Mouse (Mus musculus): Measurements from ENCODE around the gene Nphs1. TPM values are rescaled to one million over a fixed set of nuclear protein-coding genes. Genes with fewer than 3 reads are reported as not detected.
A peak's percentile ranks its signal among the peaks of the same experiment; 100 is the strongest.

Gene Nphs1
- polyA plus RNA-seq, 1 experiment from 2014 or later: 1.8 TPM

DNA sequence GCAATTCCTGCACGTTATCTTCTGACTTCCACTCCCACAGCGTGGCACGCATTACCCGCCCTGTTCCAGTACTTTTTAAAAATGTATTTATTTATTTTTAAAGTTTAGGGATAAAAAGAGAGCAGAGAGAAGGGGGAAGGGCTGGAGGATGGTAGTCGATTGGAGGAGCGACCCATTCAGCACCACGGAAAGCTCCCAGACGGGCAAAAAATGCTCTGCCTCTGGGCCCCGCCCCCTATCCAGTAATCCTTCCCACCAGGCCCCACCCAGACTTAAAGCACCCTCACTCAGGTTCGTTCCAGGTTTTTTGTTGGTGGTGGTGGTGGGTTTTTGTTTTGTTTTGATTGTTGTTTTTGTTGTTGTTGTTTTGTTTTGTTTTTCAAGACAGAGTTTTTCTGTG is 23.9 kb upstream of the Nphs1 start:
- no peak overlapping the region for H3K4me3 ChIP-seq (ENCODE audit: low read depth, low read length)
- H3K9me3 ChIP-seq (ENCODE audit: control insufficient read depth, low read length): no peaks in the 10 kb centered on the region
- no peak overlapping the region for H3K4me2 ChIP-seq (ENCODE audit: low read depth)
- 3% methylated on average over 10 of the region's 10 CpGs for WGBS
- peaks cover 5% of the 10 kb centered on the region; the same call in 1 of the 2 replicates for H3K27me3 ChIP-seq (ENCODE audit: control insufficient read depth, insufficient read depth, low read length)
- H3K27ac ChIP-seq (ENCODE audit: low read depth, low read length): no peak overlapping the region
- no peak overlapping the region for H3K9ac ChIP-seq (ENCODE audit: low read length)
- H3K36me3 ChIP-seq (ENCODE audit: control insufficient read depth, insufficient read depth, low read length): no peaks in the 10 kb centered on the region; the same call in 1 of the 2 replicates
- DNase-seq (ENCODE audit: low spot score): no peak
- H3K4me1 ChIP-seq (ENCODE audit: control insufficient read depth, insufficient read depth, low read length): no peaks in the 10 kb centered on the region
- no peak for ATAC-seq (ENCODE audit: insufficient read depth, low FRiP score, low TSS enrichment)

DNA sequence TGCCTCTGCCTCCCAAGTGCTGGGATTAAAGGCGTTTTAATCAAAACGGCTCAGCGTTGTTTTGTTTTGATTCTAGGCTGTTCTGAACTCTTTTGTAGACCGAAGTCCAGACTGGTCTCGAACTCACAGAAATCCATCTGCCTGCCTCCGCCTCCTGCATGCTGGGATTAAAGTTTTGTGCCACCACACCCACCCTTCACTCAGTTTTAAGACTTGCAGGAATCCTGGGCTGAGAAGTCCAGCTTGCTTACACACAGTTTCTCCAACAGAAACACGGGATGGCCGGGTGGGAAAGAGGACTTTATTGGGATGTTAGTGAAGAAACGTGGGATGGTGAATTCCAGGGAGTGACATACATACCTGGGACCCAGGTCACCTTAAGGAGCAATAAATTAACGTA is 23.4 kb upstream of the Nphs1 start:
- DNase-seq (ENCODE audit: low spot score): no peak
- no peak overlapping the region for H3K4me2 ChIP-seq (ENCODE audit: low read depth)
- no peak overlapping the region for H3K9ac ChIP-seq (ENCODE audit: low read length)
- peaks cover 5% of the 10 kb centered on the region; the same call in 1 of the 2 replicates for H3K27me3 ChIP-seq (ENCODE audit: control insufficient read depth, insufficient read depth, low read length)
- H3K27ac ChIP-seq (ENCODE audit: low read depth, low read length): no peak overlapping the region
- no peak for ATAC-seq (ENCODE audit: insufficient read depth, low FRiP score, low TSS enrichment)
- no peaks in the 10 kb centered on the region for H3K9me3 ChIP-seq (ENCODE audit: control insufficient read depth, low read length)
- no peaks in the 10 kb centered on the region; the same call in 1 of the 2 replicates for H3K36me3 ChIP-seq (ENCODE audit: control insufficient read depth, insufficient read depth, low read length)
- H3K4me3 ChIP-seq (ENCODE audit: low read depth, low read length): no peak overlapping the region
- 70% methylated on average over 10 of the region's 10 CpGs for WGBS
- H3K4me1 ChIP-seq (ENCODE audit: control insufficient read depth, insufficient read depth, low read length): no peaks in the 10 kb centered on the region

DNA sequence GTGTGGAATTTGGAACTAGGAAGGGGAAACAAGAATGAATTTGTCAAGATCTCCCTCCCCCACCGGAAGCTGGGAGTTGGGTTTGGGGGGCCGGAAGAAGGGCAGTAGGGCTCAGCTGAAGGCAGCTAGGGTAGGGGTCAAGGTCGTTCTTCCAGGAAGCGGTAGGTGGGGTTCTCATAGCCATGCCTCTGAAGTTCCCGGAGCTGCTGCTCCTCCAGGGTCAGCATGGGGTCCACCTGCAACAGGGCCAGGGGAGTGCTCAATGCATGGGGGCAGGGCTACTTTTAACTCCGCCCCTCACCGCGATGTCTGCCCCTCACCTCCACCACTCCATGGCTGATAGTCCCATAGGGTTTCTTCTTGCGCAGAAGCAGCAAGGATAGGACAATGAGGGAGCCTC is 23.0 kb upstream of the Nphs1 start:
- Histone ChIP-seq H3K27me3 (ENCODE audit: control insufficient read depth, insufficient read depth, low read length) (peaks cover 5% of the 10 kb centered on the region; the same call in 1 of the 2 replicates), H3K9ac (ENCODE audit: low read length) (no peak overlapping the region), H3K27ac (ENCODE audit: low read depth, low read length) (no peak overlapping the region), H3K4me1 (ENCODE audit: control insufficient read depth, insufficient read depth, low read length) (no peaks in the 10 kb centered on the region), H3K9me3 (ENCODE audit: control insufficient read depth, low read length) (no peaks in the 10 kb centered on the region), H3K4me3 (ENCODE audit: low read depth, low read length) (no peak overlapping the region), H3K36me3 (ENCODE audit: control insufficient read depth, insufficient read depth, low read length) (no peaks in the 10 kb centered on the region; the same call in 1 of the 2 replicates), H3K4me2 (ENCODE audit: low read depth) (no peak overlapping the region)
- 42% methylated on average over 9 of the region's 9 CpGs for WGBS
- ATAC-seq (ENCODE audit: insufficient read depth, low FRiP score, low TSS enrichment) (no peak), DNase-seq (ENCODE audit: low spot score) (no peak)

DNA sequence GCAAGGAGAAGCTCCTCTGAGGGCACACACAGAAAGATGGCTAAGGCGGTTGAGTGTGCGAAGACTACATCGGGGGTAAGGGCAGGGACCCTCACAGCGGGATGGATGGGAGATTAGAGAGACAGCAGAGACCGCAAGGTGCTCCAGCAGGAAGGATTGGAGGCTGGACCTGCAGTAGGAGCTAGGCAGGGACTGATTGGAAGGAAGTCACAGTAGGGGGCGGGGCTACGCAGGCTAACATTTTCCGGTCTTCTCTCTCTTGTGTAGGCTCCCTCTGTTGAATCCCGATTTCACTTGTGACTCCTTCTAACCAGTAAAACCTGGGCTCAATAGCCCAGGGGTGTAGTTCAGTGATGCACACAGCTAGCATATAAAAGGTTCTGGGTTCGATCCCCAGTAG is 21.2 kb upstream of the Nphs1 start:
- peaks cover 5% of the 10 kb centered on the region; the same call in 1 of the 2 replicates for H3K27me3 ChIP-seq (ENCODE audit: control insufficient read depth, insufficient read depth, low read length)
- 16% methylated on average over 10 of the region's 10 CpGs for WGBS
- no peaks in the 10 kb centered on the region for H3K9me3 ChIP-seq (ENCODE audit: control insufficient read depth, low read length)
- no peak overlapping the region for H3K9ac ChIP-seq (ENCODE audit: low read length)
- DNase-seq (ENCODE audit: low spot score): no peak
- no peak overlapping the region for H3K4me3 ChIP-seq (ENCODE audit: low read depth, low read length)
- H3K27ac ChIP-seq (ENCODE audit: low read depth, low read length): no peak overlapping the region
- ATAC-seq (ENCODE audit: insufficient read depth, low FRiP score, low TSS enrichment): no peak
- H3K4me2 ChIP-seq (ENCODE audit: low read depth): no peak overlapping the region
- H3K36me3 ChIP-seq (ENCODE audit: control insufficient read depth, insufficient read depth, low read length): no peaks in the 10 kb centered on the region; the same call in 1 of the 2 replicates
- H3K4me1 ChIP-seq (ENCODE audit: control insufficient read depth, insufficient read depth, low read length): no peaks in the 10 kb centered on the region

DNA sequence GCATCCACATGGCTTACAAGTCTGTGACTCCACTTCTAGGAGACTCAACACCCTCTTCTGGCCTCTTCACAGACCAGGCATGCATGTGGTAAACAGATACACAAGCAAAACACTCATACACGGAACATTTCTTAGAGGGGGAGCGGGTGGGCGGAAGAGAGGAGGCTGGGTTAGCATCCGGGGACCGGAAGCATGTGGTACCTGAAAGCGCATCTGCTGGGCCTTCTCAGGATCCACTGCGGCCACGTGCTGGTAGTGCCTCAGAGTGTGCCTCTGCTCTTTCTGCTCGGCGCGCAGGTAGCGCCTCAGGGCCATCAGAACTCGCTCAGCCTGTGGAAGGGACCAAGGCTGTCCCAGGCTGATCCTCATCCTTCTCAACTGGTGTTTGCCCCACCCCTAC is 18.4 kb upstream of the Nphs1 start:
- peaks cover 2% of the 10 kb centered on the region; the same call in 1 of the 2 replicates for H3K36me3 ChIP-seq (ENCODE audit: control insufficient read depth, insufficient read depth, low read length)
- 78% methylated on average over 13 of the region's 13 CpGs for WGBS
- no peak for ATAC-seq (ENCODE audit: insufficient read depth, low FRiP score, low TSS enrichment)
- H3K27me3 ChIP-seq (ENCODE audit: control insufficient read depth, insufficient read depth, low read length): peaks cover 8% of the 10 kb centered on the region
- no peak overlapping the region for H3K27ac ChIP-seq (ENCODE audit: low read depth, low read length)
- H3K4me3 ChIP-seq (ENCODE audit: low read depth, low read length): no peak overlapping the region
- peaks cover 11% of the 10 kb centered on the region; the same call in 1 of the 2 replicates for H3K4me1 ChIP-seq (ENCODE audit: control insufficient read depth, insufficient read depth, low read length)
- no peak for DNase-seq (ENCODE audit: low spot score)
- no peak overlapping the region for H3K9ac ChIP-seq (ENCODE audit: low read length)
- no peaks in the 10 kb centered on the region for H3K9me3 ChIP-seq (ENCODE audit: control insufficient read depth, low read length)
- H3K4me2 ChIP-seq (ENCODE audit: low read depth): no peak overlapping the region

DNA sequence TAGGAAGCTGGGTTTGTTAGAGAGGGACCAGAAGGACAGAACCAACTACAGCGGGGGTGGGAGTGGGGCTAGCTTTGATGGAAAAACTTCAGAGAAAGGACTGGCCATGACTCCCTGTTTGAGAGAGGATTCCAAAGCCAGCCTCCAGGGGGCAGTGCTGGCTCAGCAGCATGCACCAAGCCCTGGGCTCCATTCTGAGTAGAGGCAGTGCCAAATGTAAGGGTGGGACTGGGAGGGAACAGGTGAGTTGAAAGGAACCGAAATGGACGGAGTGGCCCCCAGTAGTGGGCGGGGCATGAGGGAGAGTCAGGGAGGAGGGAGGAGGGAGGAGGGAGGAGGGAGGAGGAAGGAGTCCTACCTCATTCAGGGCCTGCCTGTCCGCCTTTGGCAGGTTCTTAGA is 17.4 kb upstream of the Nphs1 start:
- Histone ChIP-seq H3K9me3 (ENCODE audit: control insufficient read depth, low read length) (no peaks in the 10 kb centered on the region), H3K4me3 (ENCODE audit: low read depth, low read length) (no peak overlapping the region), H3K27ac (ENCODE audit: low read depth, low read length) (no peak overlapping the region), H3K9ac (ENCODE audit: low read length) (no peak overlapping the region), H3K4me1 (ENCODE audit: control insufficient read depth, insufficient read depth, low read length) (peaks cover 15% of the 10 kb centered on the region; the same call in 1 of the 2 replicates), H3K36me3 (ENCODE audit: control insufficient read depth, insufficient read depth, low read length) (peaks cover 2% of the 10 kb centered on the region; the same call in 1 of the 2 replicates), H3K27me3 (ENCODE audit: control insufficient read depth, insufficient read depth, low read length) (peaks cover 13% of the 10 kb centered on the region), H3K4me2 (ENCODE audit: low read depth) (no peak overlapping the region)
- DNase-seq (ENCODE audit: low spot score): peak; percentile 64
- no peak for ATAC-seq (ENCODE audit: insufficient read depth, low FRiP score, low TSS enrichment)
- 23% methylated on average over 5 of the region's 5 CpGs for WGBS

DNA sequence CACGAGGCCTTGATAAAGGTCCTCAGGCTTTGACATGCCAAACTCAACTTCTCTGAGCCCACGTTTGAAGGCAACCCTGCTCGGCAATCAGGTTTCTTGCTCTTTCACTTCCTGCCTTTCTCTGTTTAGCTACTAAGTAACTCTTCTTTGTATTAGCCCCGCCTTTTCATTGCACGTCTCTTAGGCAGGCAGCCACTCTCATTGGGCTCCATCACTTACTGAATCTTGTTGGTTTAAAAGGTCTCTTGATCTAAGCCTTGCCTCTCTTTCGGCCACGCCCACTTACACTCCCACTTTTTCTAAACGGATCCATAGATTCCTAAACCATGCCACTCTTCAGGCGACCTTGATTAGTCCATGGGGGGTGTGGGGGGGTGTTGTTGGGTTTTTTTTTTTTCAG is 14.4 kb upstream of the Nphs1 start:
- no peaks in the 10 kb centered on the region for H3K9me3 ChIP-seq (ENCODE audit: control insufficient read depth, low read length)
- H3K4me3 ChIP-seq (ENCODE audit: low read depth, low read length): peak overlapping the region; percentile 70; the same call in 1 of the 2 replicates
- peak overlapping the region; percentile 69 for H3K4me2 ChIP-seq (ENCODE audit: low read depth)
- no peak overlapping the region for H3K27ac ChIP-seq (ENCODE audit: low read depth, low read length)
- H3K27me3 ChIP-seq (ENCODE audit: control insufficient read depth, insufficient read depth, low read length): peaks cover 9% of the 10 kb centered on the region
- peaks cover 2% of the 10 kb centered on the region; the same call in 1 of the 2 replicates for H3K36me3 ChIP-seq (ENCODE audit: control insufficient read depth, insufficient read depth, low read length)
- no peak overlapping the region for H3K9ac ChIP-seq (ENCODE audit: low read length)
- ATAC-seq (ENCODE audit: insufficient read depth, low FRiP score, low TSS enrichment): no peak
- WGBS: 22% methylated on average over 9 of the region's 9 CpGs
- H3K4me1 ChIP-seq (ENCODE audit: control insufficient read depth, insufficient read depth, low read length): peaks cover 16% of the 10 kb centered on the region; the same call in 1 of the 2 replicates
- no peak for DNase-seq (ENCODE audit: low spot score)

DNA sequence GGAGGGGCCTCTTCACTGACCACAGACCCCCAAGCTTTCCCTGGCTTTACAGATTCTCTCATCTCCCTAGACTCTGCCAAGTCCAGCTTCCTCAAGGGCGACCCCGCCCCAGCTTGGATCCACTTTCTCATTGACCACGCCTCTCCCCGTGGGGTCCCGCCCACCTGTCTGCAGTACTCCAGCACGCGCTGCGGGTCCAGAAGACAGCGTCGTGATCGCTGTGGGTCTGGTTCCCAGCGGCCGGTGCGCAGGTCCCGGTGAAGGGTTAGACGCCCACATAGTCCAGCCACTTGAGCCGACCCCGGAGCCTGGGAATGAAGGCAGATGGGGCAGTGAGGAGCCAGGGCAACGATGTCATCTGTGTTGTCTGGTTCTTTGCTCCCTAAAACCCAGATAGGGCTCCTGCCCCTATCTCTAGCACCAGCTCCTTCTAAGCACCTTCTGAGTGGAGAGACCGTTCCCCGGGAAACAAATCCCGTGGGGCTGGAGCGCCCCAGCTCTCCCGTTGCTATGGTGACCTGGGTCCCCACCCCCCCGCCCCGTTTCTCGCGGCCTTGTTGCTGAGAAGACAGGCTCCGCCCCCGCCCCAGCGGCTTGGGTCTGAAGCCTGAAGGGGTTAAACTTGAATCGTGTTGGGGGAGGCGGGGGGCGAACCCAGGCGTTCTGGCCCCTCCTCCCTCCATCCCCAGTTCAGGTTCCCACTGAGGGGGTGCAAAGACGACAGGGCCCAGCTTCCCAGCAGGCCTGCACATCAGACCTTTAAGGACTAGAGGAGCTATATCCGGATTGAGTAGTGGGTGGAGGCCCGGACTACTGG is 13.8 kb upstream of the Nphs1 start:
- Histone ChIP-seq H3K9me3 (ENCODE audit: control insufficient read depth, low read length) (no peaks in the 10 kb centered on the region), H3K27me3 (ENCODE audit: control insufficient read depth, insufficient read depth, low read length) (peaks cover 9% of the 10 kb centered on the region)
- peak; percentile 62 for ATAC-seq (ENCODE audit: insufficient read depth, low FRiP score, low TSS enrichment)

More for the DNA sequence above, 13.8 kb upstream of the Nphs1 start:
- H3K36me3 ChIP-seq (ENCODE audit: control insufficient read depth, insufficient read depth, low read length): peaks cover 2% of the 10 kb centered on the region; the same call in 1 of the 2 replicates
- H3K4me2 ChIP-seq (ENCODE audit: low read depth): peak overlapping the region; percentile 69
- H3K27ac ChIP-seq (ENCODE audit: low read depth, low read length): peak overlapping the region; percentile 89
- DNase-seq (ENCODE audit: low spot score): peak; percentile 80
- H3K4me1 ChIP-seq (ENCODE audit: control insufficient read depth, insufficient read depth, low read length): peaks cover 16% of the 10 kb centered on the region; the same call in 1 of the 2 replicates
- H3K4me3 ChIP-seq (ENCODE audit: low read depth, low read length): peak overlapping the region; percentile 70
- H3K9ac ChIP-seq (ENCODE audit: low read length): peak overlapping the region; percentile 88
- under 1% methylated on average over 38 of the region's 38 CpGs for WGBS

Data from neural tube, embryonic 11.5 days (tissue).